Mouse (Mus musculus) layer of hippocampus, adult 2 months (tissue): Measurements from ENCODE around the gene Rasip1. TPM values are rescaled to one million over a fixed set of nuclear protein-coding genes. Genes with fewer than 3 reads are reported as not detected.

Experiments used
- DNase-seq, 2 experiments: peaks; one replicate each; pipeline ENCODE4 v3.0.0; 2022; ENCODE audit warnings: low spot score in 2 of 2
- H3K27ac ChIP-seq: fragments of 200-600 bp; 2 replicates; pipeline ENCODE4 v1.8.1; 2022
- H3K4me3 ChIP-seq: fragments of 200-600 bp; 2 replicates; pipeline ENCODE4 v1.8.1; 2022; ENCODE audit warnings: mild to moderate bottlenecking
- CTCF ChIP-seq: fragments of 200-600 bp; conservative IDR thresholded peaks from 2 replicates; pipeline ENCODE4 v1.8.1; 2022; ENCODE audit warnings: antibody characterized with exemption, mild to moderate bottlenecking, moderate library complexity
- long read RNA-seq, 2 experiments: library from polyadenylated mRNA; stranded (forward); transcript quantifications; one replicate each; pipeline ENCODE4 v2.0.0; 2021; ENCODE audit warnings: borderline mapping rate in 2 of 2
- total RNA-seq, 2 experiments: library from RNA; stranded (reverse); gene quantifications; 2 replicates each; pipeline ENCODE4 v1.2.3; 2021

Gene Rasip1
- 1 to 10 TPM; 6.1 to 7.4 TPM for total RNA-seq
- long read RNA-seq, experiment 1, transcript Rasip1-201 (12 exons, 3,202 nt) = major isoform, 7 of 10 reads
- long read RNA-seq, experiment 1, partial matches to known transcripts = 3 of 10 reads
- long read RNA-seq, experiment 1, other reads (novel, unspliced or antisense) = 0 of 10 reads
- long read RNA-seq, experiment 2, transcript Rasip1-201 (12 exons, 3,202 nt) = major isoform, 6 of 12 reads
- long read RNA-seq, experiment 2, partial matches to known transcripts = 4 of 12 reads
- long read RNA-seq, experiment 2, other reads (novel, unspliced or antisense) = 2 of 12 reads

DNA sequence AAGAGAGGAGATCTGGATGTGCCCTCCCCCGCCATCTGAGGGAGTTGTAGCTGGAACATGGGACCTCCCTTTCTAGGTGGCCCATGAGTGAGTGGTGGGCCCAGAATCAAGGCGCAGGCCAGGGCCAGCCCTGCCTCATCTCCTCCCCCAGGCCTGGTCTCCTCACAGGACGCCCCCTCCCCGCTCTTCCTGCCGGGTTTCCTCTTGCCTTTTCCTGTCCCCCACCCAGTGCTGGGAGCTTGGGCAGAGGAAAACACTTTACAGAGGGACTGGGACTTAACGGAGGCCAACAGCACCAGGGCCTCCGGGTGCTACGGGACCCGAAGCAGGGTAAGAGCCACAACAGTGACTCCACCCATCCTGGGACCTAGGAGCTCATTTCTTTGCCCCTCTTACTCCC is at the start of gene Rasip1:
Gene Rasip1, plus strand, starts transcription at position 228 of the 400 bp plus-strand sequence.
- DNase-seq = no peak
- TF ChIP-seq CTCF = no peak
- H3K27ac ChIP-seq = peak within 1 kb of the TSS; percentile 87

DNA sequence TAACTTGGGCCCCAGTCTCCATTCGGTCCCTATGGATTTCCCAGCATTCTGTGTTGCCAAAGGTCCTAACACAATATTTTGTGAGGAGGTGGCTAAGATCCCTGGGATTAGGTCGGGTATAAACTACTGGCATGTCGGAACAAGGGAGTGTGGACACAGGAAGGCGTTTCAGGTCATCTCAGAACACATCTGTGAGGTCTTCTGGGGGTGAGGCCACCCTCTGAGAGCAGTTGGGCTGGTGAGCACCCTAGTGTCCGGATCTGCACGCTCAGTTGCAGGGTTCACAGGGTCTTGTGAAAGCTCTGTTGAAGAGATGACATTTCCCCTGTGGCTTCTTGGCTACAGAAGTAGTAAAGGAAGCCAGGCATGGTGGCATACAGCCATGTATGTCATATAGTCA is 41.4 kb upstream of the Rasip1 start:
- DNase-seq = no peak
- no peak for TF ChIP-seq CTCF
- Histone ChIP-seq H3K4me3 (no peak overlapping the region), H3K27ac (no peak overlapping the region)

More for the DNA sequence above, at the start of gene Rasip1:
- peak within 1 kb of the TSS; percentile 64 for H3K4me3 ChIP-seq

DNA sequence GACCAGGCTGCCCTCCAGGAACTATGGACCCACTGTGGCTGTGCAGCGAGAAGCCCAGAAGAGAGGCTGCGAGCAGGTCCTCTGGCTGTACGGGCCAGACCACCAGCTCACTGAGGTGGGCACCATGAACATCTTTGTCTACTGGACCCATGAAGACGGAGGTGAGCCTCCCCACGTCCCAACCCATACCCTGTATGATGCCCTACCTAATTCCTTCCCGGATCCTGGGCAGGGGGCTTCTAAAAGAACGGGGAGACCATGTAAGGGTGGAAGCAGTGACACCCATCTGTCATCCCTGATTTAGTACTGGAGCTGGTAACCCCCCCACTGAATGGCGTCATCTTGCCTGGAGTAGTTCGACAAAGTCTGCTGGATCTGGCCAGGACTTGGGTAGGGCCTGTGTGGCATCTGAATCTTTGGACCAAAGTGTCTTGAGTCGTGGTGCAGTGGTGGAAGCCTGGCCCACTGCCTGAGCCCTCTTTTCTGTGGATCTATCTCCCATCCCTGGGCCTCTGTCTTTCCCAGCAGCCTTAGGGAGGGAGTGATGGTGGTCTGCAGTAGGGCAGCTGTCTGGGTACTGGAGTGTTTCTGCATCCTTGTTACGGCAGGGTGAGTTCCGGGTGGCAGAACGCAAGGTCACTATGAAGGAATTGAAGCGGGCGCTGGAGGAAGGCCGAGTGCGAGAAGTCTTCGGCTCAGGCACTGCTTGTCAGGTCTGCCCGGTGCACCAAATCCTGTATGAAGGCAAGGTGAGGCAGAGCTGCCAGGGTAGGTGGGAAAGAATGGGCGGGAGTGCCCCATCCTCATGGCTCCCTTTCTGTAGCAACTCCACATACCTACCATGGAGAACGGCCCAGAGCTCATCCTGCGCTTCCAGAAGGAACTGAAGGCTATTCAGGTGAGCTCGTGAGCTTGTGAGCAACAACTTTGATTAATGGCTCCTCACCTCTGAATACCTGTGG is 39.4 kb upstream of the Rasip1 start:
- H3K27ac ChIP-seq = no peak overlapping the region
- no peak overlapping the region for H3K4me3 ChIP-seq
- no peak for TF ChIP-seq CTCF
- no peak for DNase-seq

DNA sequence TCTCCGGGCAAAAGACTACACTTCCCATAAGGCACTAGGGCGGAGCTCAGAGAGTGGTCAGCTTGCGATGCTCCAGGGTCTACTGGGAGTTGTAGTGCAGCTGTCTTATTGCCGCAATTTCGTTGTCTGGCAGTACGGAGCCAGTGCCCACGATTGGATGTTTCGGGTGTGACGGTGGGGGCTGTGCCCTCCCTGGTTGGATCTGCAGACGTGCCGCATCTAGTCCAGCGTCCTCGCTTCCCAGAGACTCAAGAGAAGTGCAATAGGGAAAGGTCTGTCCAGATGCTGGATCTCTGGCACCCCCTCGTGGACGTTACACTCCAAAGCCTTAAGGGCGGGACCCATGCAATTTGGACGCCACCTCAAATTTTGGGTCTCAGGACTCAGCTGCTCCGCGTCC is 38.1 kb upstream of the Rasip1 start:
- Histone ChIP-seq H3K4me3 (peak overlapping the region; percentile 49), H3K27ac (peak overlapping the region; percentile 87)
- TF ChIP-seq CTCF = peak; percentile 86
- DNase-seq = peak; percentile 94 to 99

DNA sequence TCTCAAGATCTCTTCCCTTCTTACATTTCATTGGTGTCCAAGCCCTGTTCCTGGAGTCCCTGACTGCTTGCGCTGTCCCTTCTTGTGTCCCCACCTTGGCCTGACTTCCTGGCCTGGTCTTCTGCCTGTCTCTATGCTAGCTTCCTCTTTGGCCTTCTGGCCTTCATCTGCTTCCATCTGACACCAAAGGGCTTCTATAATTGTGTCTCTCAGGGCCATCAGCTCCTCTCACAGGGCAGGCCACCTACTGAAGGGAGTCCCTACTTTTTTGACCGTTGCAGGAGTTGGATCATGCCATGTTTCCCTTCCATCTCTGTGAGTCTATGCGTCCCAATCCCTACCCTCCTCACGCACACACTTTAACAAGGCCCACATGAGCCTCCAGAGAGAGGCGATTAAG is 37.4 kb upstream of the Rasip1 start:
- H3K27ac ChIP-seq = peak overlapping the region; percentile 87
- TF ChIP-seq CTCF = no peak
- no peak for DNase-seq
- H3K4me3 ChIP-seq = peak overlapping the region; percentile 49; the same call in 1 of the 2 replicates

DNA sequence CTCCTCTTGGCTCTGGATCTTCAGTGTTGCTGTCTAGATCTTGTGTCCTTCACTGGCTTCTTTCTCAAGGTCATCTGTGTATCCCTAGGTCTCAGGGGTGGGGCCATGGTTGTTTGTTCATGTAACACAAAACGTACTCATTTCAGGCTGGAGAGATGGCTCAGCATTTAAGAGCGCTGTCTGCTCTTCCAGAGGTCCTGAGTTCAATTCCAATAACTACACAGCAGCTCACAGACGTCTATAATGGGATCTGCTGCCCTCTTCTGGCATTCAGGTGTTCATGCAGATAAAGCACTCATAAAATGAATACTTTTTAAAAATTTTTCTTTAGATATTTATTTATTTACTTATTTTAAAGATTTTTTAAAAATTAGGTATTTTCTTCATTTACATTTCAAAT is 36.4 kb upstream of the Rasip1 start:
- TF ChIP-seq CTCF = peak; percentile 78
- Histone ChIP-seq H3K4me3 (no peak overlapping the region), H3K27ac (no peak overlapping the region)
- DNase-seq = no peak

DNA sequence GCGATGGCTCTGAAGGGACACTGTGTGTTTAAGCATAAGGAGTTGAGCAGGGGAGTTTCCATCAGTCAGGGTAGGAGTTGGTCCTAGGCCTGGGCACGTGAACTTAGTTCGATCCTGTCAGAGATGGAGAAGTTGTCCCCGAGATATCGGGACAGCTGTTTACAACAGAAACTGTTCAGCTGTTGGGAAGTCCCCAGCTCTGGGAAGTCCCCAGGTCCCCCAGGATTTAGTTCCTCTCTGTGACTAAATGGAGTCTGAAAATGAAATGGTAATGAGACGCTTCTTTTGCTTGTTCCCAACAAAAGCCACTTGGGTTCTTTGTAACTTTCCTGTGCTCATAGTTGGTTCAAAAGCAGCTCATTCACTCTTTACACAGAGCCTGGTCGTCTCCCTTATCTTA is 35.4 kb upstream of the Rasip1 start:
- Histone ChIP-seq H3K27ac (no peak overlapping the region), H3K4me3 (no peak overlapping the region)
- no peak for DNase-seq
- no peak for TF ChIP-seq CTCF

DNA sequence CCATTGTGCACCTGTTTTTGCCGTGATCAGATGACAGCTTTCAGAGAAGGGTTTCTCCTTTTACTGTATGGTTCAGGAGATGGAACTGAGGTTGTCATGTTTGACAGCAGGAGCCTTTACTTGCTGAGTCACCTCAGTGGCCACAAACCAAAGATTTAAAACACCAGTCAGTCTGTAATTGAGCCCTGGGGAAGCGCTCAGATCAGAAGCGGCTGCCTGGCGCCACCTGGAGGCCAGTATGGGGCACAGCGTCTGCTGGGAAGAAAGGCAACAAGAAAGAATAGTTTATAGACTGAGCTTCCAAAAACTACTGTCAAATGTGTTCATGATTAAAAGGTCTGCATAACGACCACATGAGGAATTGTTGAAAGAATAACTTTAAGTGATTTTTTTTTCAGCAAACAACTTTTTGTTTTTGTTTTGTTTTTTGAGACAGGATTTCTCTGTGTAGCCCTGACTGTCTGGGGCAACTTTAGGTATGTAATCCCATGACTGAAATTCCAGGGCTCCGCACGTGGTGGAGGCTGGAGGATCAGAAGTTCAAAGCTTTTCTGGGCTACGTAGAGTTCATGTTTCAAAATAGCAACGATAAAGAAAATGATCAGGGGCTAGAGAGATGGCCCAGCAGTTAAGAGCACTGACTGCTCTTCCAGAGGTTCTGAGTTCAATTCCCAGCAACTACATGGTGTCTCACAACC is 34.0 kb upstream of the Rasip1 start:
- peak; percentile 61 to 79 for DNase-seq
- peak; percentile 99 for TF ChIP-seq CTCF
- no peak overlapping the region for H3K27ac ChIP-seq
- H3K4me3 ChIP-seq = no peak overlapping the region

DNA sequence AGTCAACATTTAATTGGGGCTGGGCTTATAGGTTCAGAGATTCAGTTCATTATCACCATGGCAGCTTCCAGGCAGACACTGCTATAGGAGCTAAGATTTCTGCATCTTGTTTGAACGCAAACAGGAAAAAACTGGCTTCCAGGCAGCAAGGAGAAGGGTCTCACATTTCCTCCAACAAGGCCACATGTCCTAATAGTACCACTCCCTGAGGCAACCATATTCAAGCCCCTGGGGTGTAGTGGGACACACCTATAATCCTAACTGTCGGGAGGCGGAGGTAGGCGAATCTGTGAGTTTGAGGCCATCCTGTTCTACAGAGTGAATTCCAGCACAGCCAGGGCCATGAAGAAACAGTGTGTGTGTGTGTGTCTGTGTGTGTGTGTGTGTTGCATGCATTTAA is 32.1 kb upstream of the Rasip1 start:
- no peak for TF ChIP-seq CTCF
- H3K27ac ChIP-seq = no peak overlapping the region
- no peak for DNase-seq
- no peak overlapping the region for H3K4me3 ChIP-seq

DNA sequence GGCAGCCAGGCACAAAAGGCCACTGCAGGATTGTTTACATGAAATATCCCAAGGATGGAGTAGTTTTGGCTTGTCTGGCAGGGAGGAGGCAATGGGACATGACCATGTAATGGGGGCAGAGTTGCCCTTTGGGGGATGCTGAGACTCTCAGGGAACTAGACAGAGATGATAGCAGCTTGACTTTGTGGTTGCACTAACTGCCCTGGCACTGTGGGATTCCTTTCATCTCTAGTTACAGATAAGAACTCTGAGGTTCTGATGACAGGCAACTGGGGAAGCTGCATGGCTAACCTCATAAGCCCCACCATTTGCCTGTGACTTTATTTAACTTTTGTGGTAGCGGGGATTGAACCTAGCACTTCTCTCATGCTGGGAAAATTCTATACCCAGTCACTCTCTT is 31.2 kb upstream of the Rasip1 start:
- no peak for DNase-seq
- no peak overlapping the region for H3K4me3 ChIP-seq
- no peak for TF ChIP-seq CTCF
- H3K27ac ChIP-seq = no peak overlapping the region

DNA sequence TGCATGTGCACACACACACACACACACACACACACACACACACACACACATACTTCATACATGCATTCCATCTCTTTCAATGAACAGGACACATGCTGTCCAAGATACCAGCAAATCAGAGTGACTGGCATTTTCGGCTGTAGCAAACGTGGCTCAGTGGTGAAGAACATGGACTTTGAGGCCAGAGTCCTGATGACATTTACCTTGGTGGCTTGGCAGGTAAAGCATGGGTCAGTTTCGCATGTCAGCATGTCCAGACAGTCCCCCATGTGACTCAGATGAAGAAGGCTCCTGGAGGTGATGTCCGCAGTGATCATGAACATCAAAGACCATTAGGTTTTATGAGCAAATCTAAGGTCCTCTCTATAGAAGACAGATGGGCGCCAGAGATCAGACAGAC is 30.3 kb upstream of the Rasip1 start:
- Histone ChIP-seq H3K27ac (no peak overlapping the region), H3K4me3 (no peak overlapping the region)
- no peak for TF ChIP-seq CTCF
- DNase-seq = no peak

DNA sequence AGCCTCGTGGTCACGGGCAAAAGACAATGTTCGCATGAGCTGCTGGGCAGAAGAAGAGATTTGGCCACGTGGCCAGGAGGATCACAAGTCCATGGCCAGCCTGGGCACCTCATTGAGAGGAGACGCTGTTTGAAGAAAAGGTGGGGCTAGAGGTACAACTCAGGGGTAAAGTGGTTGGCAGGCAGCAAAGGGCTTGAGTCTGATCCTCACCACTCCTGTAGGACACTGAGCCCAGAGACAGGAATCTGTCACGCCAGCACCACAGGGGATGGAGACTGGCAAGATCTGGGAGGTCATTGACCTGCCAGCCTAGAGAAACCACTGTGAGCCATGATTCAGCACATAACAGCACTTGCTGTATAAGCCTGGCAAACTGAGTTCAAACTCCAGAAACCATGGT is 29.8 kb upstream of the Rasip1 start:
- no peak overlapping the region for H3K27ac ChIP-seq
- TF ChIP-seq CTCF = no peak
- no peak for DNase-seq

More for the DNA sequence above, 29.8 kb upstream of the Rasip1 start:
- H3K4me3 ChIP-seq = no peak overlapping the region
